ENCODE assay signal across 15 mouse cellular contexts in the genomic region with DNA sequence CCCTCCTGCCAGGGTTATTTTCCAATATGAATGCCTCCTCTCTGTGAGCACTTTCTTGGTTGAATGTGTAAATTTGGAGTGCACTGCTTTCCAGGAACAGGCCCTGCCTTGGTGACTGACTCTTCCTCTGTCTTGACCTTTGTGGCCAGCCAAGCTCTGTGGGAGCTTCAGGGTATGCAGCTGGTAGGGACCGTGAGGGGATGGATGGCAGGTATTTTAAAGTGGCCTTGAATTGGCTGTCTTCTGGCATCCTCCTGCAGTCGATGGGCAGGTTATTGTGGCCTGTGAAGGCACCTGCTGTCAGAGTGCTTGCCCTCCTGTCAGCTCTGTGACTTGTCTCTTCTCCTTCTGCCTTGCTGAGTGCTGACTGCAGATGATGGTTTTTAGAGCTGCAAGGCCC. TPM values are rescaled to one million over a fixed set of nuclear protein-coding genes. Genes with fewer than 3 reads are reported as not detected.
DNase-seq lines count a peak whose midpoint lies in the region; ATAC-seq and TF ChIP-seq lines count a peak whose summit lies in the region.
"Had no signal": no experiment of that assay in that cellular context is flagged by ENCODE, and none has a peak within 500 bp of the region (broad histone marks: within the 10 kb centered on the region; RNA-seq: fewer than 3 reads in every experiment).

No protein-coding gene starts in this region.

- peaks cover 90% of the 10 kb centered on the region for H3K4me1 ChIP-seq in heart, embryonic 12.5 days (replicated peaks)
- H3K4me1 ChIP-seq in heart, embryonic 11.5 days (ENCODE audit: control insufficient read depth, insufficient read depth, low read length), result peaks cover 70% of the 10 kb centered on the region
- H3K4me1 ChIP-seq in lung, embryonic 15.5 days, result peaks cover 76% of the 10 kb centered on the region
- H3K4me1 ChIP-seq in G1E (ENCODE audit: insufficient read depth, low read depth, low read length), result peaks cover 83% of the 10 kb centered on the region
- H3K4me1 ChIP-seq in hindbrain, postnatal 0 days (ENCODE audit: insufficient read depth, low read length), result peaks cover 25% of the 10 kb centered on the region

- H3K4me3 ChIP-seq in heart, embryonic 12.5 days, result no peak overlapping the region
- no peak overlapping the region for H3K4me3 ChIP-seq in heart, embryonic 11.5 days (ENCODE audit: low read depth, low read length)
- no peak overlapping the region for H3K4me3 ChIP-seq in lung, embryonic 15.5 days
- peak overlapping the region; percentile 57; the same call in 1 of the 2 replicates for H3K4me3 ChIP-seq in G1E (ENCODE audit: low read depth, low read length)
- no peak overlapping the region for H3K4me3 ChIP-seq in hindbrain, postnatal 0 days (ENCODE audit: low read length)

- no peak for ATAC-seq in heart, embryonic 12.5 days (ENCODE audit: insufficient number of reproducible peaks, low FRiP score)
- ATAC-seq in heart, embryonic 11.5 days (replicated peaks; ENCODE audit: insufficient number of reproducible peaks, low FRiP score, low TSS enrichment), result no peak
- ATAC-seq in lung, embryonic 15.5 days (ENCODE audit: borderline replicate concordance, extremely low read depth, low FRiP score, low TSS enrichment), result no peak
- ATAC-seq in G1E (ENCODE audit: extremely low read depth, insufficient number of reproducible peaks, low FRiP score, poor library complexity, severe bottlenecking), result no peak
- no peak for ATAC-seq in hindbrain, postnatal 0 days

- no peaks in the 10 kb centered on the region for H3K9me3 ChIP-seq in heart, embryonic 12.5 days (replicated peaks)
- no peaks in the 10 kb centered on the region for H3K9me3 ChIP-seq in heart, embryonic 11.5 days (replicated peaks; ENCODE audit: control insufficient read depth, low read length)
- H3K9me3 ChIP-seq in lung, embryonic 15.5 days, result no peaks in the 10 kb centered on the region
- H3K9me3 ChIP-seq in G1E (replicated peaks), result no peaks in the 10 kb centered on the region
- no peaks in the 10 kb centered on the region for H3K9me3 ChIP-seq in hindbrain, postnatal 0 days (ENCODE audit: low read length)

- peak overlapping the region; percentile 26; the same call in 1 of the 2 replicates for H3K27ac ChIP-seq in heart, embryonic 12.5 days (ENCODE audit: poor library complexity, severe bottlenecking)
- no peak overlapping the region for H3K27ac ChIP-seq in heart, embryonic 11.5 days (ENCODE audit: low read depth, low read length)
- peak overlapping the region; percentile 77 for H3K27ac ChIP-seq in lung, embryonic 15.5 days
- peak overlapping the region; percentile 22; the same call in 1 of the 2 replicates for H3K27ac ChIP-seq in hindbrain, postnatal 0 days

- no peak overlapping the region for H3K9ac ChIP-seq in heart, embryonic 12.5 days
- no peak overlapping the region for H3K9ac ChIP-seq in heart, embryonic 11.5 days (ENCODE audit: low read depth, low read length)
- H3K9ac ChIP-seq in lung, embryonic 15.5 days, result no peak overlapping the region
- H3K9ac ChIP-seq in hindbrain, postnatal 0 days (replicated peaks; ENCODE audit: low read length), result no peak overlapping the region

- 24% methylated on average over 2 of the region's 2 CpGs for WGBS in heart, embryonic 12.5 days
- 26% methylated on average over 2 of the region's 2 CpGs for WGBS in heart, embryonic 11.5 days (ENCODE audit: insufficient replicate concordance)
- WGBS in lung, embryonic 15.5 days, result 38% methylated on average over 2 of the region's 2 CpGs
- WGBS in hindbrain, postnatal 0 days, result 30% methylated on average over 2 of the region's 2 CpGs

- no peaks in the 10 kb centered on the region for H3K36me3 ChIP-seq in heart, embryonic 12.5 days
- no peaks in the 10 kb centered on the region for H3K36me3 ChIP-seq in heart, embryonic 11.5 days (ENCODE audit: control insufficient read depth, insufficient read depth, low read length)
- no peaks in the 10 kb centered on the region for H3K36me3 ChIP-seq in lung, embryonic 15.5 days
- peaks cover 34% of the 10 kb centered on the region for H3K36me3 ChIP-seq in G1E (replicated peaks)
- no peaks in the 10 kb centered on the region for H3K36me3 ChIP-seq in hindbrain, postnatal 0 days (ENCODE audit: insufficient read depth, low read length)

- H3K4me2 ChIP-seq in heart, embryonic 12.5 days, result no peak overlapping the region
- H3K4me2 ChIP-seq in heart, embryonic 11.5 days, result no peak overlapping the region
- no peak overlapping the region for H3K4me2 ChIP-seq in lung, embryonic 15.5 days
- H3K4me2 ChIP-seq in hindbrain, postnatal 0 days (ENCODE audit: low read depth, low read length), result no peak overlapping the region

- DNase-seq in lung, postnatal 10 days, result no peak
- no peak for DNase-seq in G1E (ENCODE audit: low spot score)
- DNase-seq in hindbrain, postnatal 0 days (ENCODE audit: low spot score), result no peak
- DNase-seq in ovary, postnatal 10 days (ENCODE audit: low spot score), result no peak
- DNase-seq in urinary bladder, adult 2 months (ENCODE audit: low spot score), result no peak
- DNase-seq: heart, adult 11 months; heart, postnatal 36 days; kidney, adult 11 months; kidney, postnatal 25 days; left cerebral cortex, postnatal 4 days; retina, postnatal 1 day; thymus, adult 2 months had no signal

- H3K27me3 ChIP-seq in heart, embryonic 12.5 days (replicated peaks), result no peaks in the 10 kb centered on the region
- H3K27me3 ChIP-seq in heart, embryonic 11.5 days (ENCODE audit: control insufficient read depth, insufficient read depth, low read length), result no peaks in the 10 kb centered on the region
- H3K27me3 ChIP-seq in lung, embryonic 15.5 days, result no peaks in the 10 kb centered on the region
- no peaks in the 10 kb centered on the region for H3K27me3 ChIP-seq in G1E (ENCODE audit: insufficient read depth, low read length)
- no peaks in the 10 kb centered on the region for H3K27me3 ChIP-seq in hindbrain, postnatal 0 days (ENCODE audit: insufficient read depth, low read length)

- TF ChIP-seq CTCF in G1E (IDR thresholded peaks at IDR 0.05; ENCODE audit: low read depth, low read length), result no peak
- no peak for TF ChIP-seq CTCF in hindbrain, postnatal 0 days (IDR thresholded peaks at IDR 0.05; ENCODE audit: low read depth)

RNA-seq across cellular contexts. Expression of a gene that starts 33.3 kb away (rescaled TPM):
- 46.6 and 46.8 TPM in 2 replicates for polyA plus RNA-seq in heart, embryonic 12.5 days (2016; fragmentation: Nextera tagmentation; extraction: Ambion mirVana)
- 28.1 and 31.3 TPM in 2 replicates for polyA plus RNA-seq in heart, embryonic 11.5 days (2014; fragmentation: Nextera tagmentation; extraction: Ambion mirVana)
- 40.7 and 41.3 TPM in 2 replicates for polyA plus RNA-seq in lung, embryonic 15.5 days (2015; fragmentation: Nextera tagmentation; extraction: Ambion mirVana)
- total RNA-seq in G1E (2014; fragmentation: Nextera tagmentation) (29.4 and 33.0 TPM in 2 replicates), G1E (2017) (16.1 and 19.1 TPM in 2 replicates)
- 9.4 and 14.6 TPM in 2 replicates for polyA plus RNA-seq in G1E (2012)
- 76.3 and 84.0 TPM in 2 replicates for total RNA-seq in hindbrain, postnatal 0 days (2014; rRNA removed)
- 62.1 and 65.7 TPM in 2 replicates for polyA plus RNA-seq in hindbrain, postnatal 0 days (2015; fragmentation: Nextera tagmentation; extraction: Ambion mirVana)
- polyA plus RNA-seq in urinary bladder, adult 2 months (2012; rRNA removed), result 5.5 and 9.1 TPM in 2 replicates
